Mouse (Mus musculus): Measurements from ENCODE around the gene Tmem87a.
A peak's percentile ranks its signal among the peaks of the same experiment; 100 is the strongest.

Tmem87a gene

GRCm38 (mm10) chr2:120403986-120404822 lies at the start of gene Tmem87a:
TSS of gene Tmem87a (minus strand) at chr2:120404113.
- peak; percentile 96 to 97 for DNase-seq

GRCm38 (mm10) chr2:120452600-120452999 lies 48.7 kb upstream of the Tmem87a start:
- DNase-seq: no peak

GRCm38 (mm10) chr2:120450724-120451123 lies 46.8 kb upstream of the Tmem87a start:
- DNase-seq: no peak

GRCm38 (mm10) chr2:120447306-120447705 lies 43.4 kb upstream of the Tmem87a start:
- DNase-seq: no peak

GRCm38 (mm10) chr2:120446373-120446772 lies 42.5 kb upstream of the Tmem87a start:
- DNase-seq: no peak

- DNase-seq: no peak
These were observed 40.6 kb upstream of the Tmem87a start for GRCm38 (mm10) chr2:120444486-120444885.

GRCm38 (mm10) chr2:120424386-120424785 lies 20.5 kb upstream of the Tmem87a start:
- no peak for DNase-seq

GRCm38 (mm10) chr2:120414738-120415414 lies 11.0 kb upstream of the Tmem87a start:
- DNase-seq: no peak

- no peak for DNase-seq
These were observed 10.2 kb upstream of the Tmem87a start for GRCm38 (mm10) chr2:120414113-120414512.

GRCm38 (mm10) chr2:120411096-120411628 lies 7.2 kb upstream of the Tmem87a start:
- DNase-seq: no peak

- no peak for DNase-seq
These were observed 1.2 kb upstream of the Tmem87a start for GRCm38 (mm10) chr2:120404823-120405765.

- no peak for DNase-seq
These were observed 294 bp downstream of the Tmem87a start, which contains the start of gene Ganc for GRCm38 (mm10) chr2:120403653-120403985. TSS of gene Ganc (plus strand) at chr2:120403896.

- DNase-seq: no peak
These were observed 1.1 kb downstream of the Tmem87a start for GRCm38 (mm10) chr2:120402813-120403212.

GRCm38 (mm10) chr2:120397951-120398350 lies 6.0 kb downstream of the Tmem87a start:
- DNase-seq: no peak

GRCm38 (mm10) chr2:120392406-120392805 lies 11.5 kb downstream of the Tmem87a start:
- no peak for DNase-seq

GRCm38 (mm10) chr2:120390934-120391333 lies 13.0 kb downstream of the Tmem87a start:
- DNase-seq: no peak

GRCm38 (mm10) chr2:120389376-120389775 lies 14.5 kb downstream of the Tmem87a start:
- no peak for DNase-seq

GRCm38 (mm10) chr2:120387291-120387690 lies 16.6 kb downstream of the Tmem87a start:
- DNase-seq: no peak

GRCm38 (mm10) chr2:120386264-120386663 lies 17.6 kb downstream of the Tmem87a start:
- DNase-seq: no peak

- no peak for DNase-seq
These were observed 30.1 kb downstream of the Tmem87a start for GRCm38 (mm10) chr2:120373858-120374257.

- no peak for DNase-seq
These were observed 36.3 kb downstream of the Tmem87a start for GRCm38 (mm10) chr2:120367416-120368207.

- no peak for DNase-seq
These were observed 37.4 kb downstream of the Tmem87a start for GRCm38 (mm10) chr2:120366501-120366900.

Measured in lung, postnatal 4 days (tissue).